Mouse (Mus musculus): ENCODE results near the gene Ak7. TPM values are rescaled to one million over a fixed set of nuclear protein-coding genes. Genes with fewer than 3 reads are reported as not detected.

Ak7 gene
- polyA plus RNA-seq, 1 experiment from 2014 or later, result 0.18 TPM

DNA sequence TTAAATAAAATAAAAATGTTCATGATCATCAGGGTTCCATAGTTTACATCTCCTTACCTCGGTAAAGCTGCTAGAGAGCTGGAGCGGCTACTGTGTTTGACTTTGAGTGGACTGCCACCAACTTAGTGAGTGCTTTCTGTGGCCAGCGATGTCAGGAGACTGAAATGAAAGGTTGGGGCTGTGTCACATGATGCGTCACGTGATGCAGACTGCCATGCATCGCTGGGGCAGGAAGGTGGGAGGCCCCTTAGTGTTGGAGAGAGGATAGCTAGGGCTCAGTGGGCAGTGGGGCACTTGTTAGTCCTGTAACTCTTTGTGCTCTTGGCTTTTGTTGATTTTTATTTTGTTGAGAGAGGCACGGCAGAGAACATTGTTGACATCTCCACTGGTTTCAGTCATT, 9.9 kb upstream of the Ak7 start:
- H3K9ac ChIP-seq (ENCODE audit: low read depth, low read length), result no peak overlapping the region
- 82% methylated on average over 7 of the region's 7 CpGs for WGBS
- H3K4me2 ChIP-seq (replicated peaks; ENCODE audit: low read depth), result no peak overlapping the region
- H3K36me3 ChIP-seq (ENCODE audit: control insufficient read depth, insufficient read depth), result peaks cover 13% of the 10 kb centered on the region
- TF ChIP-seq CTCF (IDR thresholded peaks at IDR 0.05; ENCODE audit: low read depth), result no peak
- H3K4me1 ChIP-seq (replicated peaks; ENCODE audit: control insufficient read depth, insufficient read depth, low read length), result no peaks in the 10 kb centered on the region
- no peak overlapping the region for H3K27ac ChIP-seq (ENCODE audit: low read depth, low read length)
- no peak for ATAC-seq
- H3K27me3 ChIP-seq (replicated peaks; ENCODE audit: control insufficient read depth, insufficient read depth, low read length), result no peaks in the 10 kb centered on the region
- no peak overlapping the region for H3K4me3 ChIP-seq (ENCODE audit: low read depth, low read length)
- H3K9me3 ChIP-seq (ENCODE audit: control insufficient read depth), result no peaks in the 10 kb centered on the region

- no peak overlapping the region for H3K4me3 ChIP-seq (ENCODE audit: low read depth, low read length)
- H3K4me2 ChIP-seq (replicated peaks; ENCODE audit: low read depth), result no peak overlapping the region
- H3K9ac ChIP-seq (ENCODE audit: low read depth, low read length), result no peak overlapping the region
- 93% methylated on average over 8 of the region's 8 CpGs for WGBS
- peaks cover 22% of the 10 kb centered on the region for H3K36me3 ChIP-seq (ENCODE audit: control insufficient read depth, insufficient read depth)
- ATAC-seq, result no peak
- H3K4me1 ChIP-seq (replicated peaks; ENCODE audit: control insufficient read depth, insufficient read depth, low read length), result no peaks in the 10 kb centered on the region
- H3K27ac ChIP-seq (ENCODE audit: low read depth, low read length), result no peak overlapping the region
- TF ChIP-seq CTCF (IDR thresholded peaks at IDR 0.05; ENCODE audit: low read depth), result no peak
- H3K27me3 ChIP-seq (replicated peaks; ENCODE audit: control insufficient read depth, insufficient read depth, low read length), result no peaks in the 10 kb centered on the region
- H3K9me3 ChIP-seq (ENCODE audit: control insufficient read depth), result no peaks in the 10 kb centered on the region
Observed at GRCm38 (mm10) chr12:105697104-105697780, 8.5 kb upstream of the Ak7 start.

DNA sequence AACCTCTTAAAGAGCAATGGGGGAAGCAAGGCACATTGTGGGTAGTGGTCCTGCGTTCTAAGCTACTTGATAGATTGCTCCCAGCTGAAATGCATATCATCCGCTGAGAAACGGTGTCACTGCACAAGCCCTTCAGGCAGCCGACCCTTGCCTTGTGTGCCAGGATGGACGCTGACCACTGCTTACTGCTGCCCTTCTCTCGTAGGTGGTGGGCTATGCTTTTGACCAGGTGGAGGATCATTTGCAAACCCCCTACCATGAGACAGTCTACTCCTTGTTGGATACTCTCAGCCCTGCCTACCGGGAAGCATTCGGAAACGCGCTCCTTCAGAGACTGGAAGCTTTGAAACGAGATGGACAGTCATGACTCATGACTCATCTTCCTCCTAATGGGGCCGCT, 5.3 kb upstream of the Ak7 start:
- H3K4me3 ChIP-seq (ENCODE audit: low read depth, low read length), result no peak overlapping the region
- no peaks in the 10 kb centered on the region for H3K27me3 ChIP-seq (replicated peaks; ENCODE audit: control insufficient read depth, insufficient read depth, low read length)
- TF ChIP-seq CTCF (IDR thresholded peaks at IDR 0.05; ENCODE audit: low read depth), result no peak
- peaks cover 22% of the 10 kb centered on the region for H3K36me3 ChIP-seq (ENCODE audit: control insufficient read depth, insufficient read depth)
- no peak overlapping the region for H3K9ac ChIP-seq (ENCODE audit: low read depth, low read length)
- WGBS, result 93% methylated on average over 12 of the region's 12 CpGs
- peaks cover 3% of the 10 kb centered on the region for H3K4me1 ChIP-seq (replicated peaks; ENCODE audit: control insufficient read depth, insufficient read depth, low read length)
- H3K27ac ChIP-seq (ENCODE audit: low read depth, low read length), result no peak overlapping the region
- ATAC-seq, result no peak
- no peaks in the 10 kb centered on the region for H3K9me3 ChIP-seq (ENCODE audit: control insufficient read depth)
- no peak overlapping the region for H3K4me2 ChIP-seq (replicated peaks; ENCODE audit: low read depth)

GRCm38 (mm10) chr12:105718616-105719015, 12.8 kb downstream of the Ak7 start:
- Histone ChIP-seq H3K27me3 (replicated peaks; ENCODE audit: control insufficient read depth, insufficient read depth, low read length) (no peaks in the 10 kb centered on the region), H3K36me3 (ENCODE audit: control insufficient read depth, insufficient read depth) (no peaks in the 10 kb centered on the region), H3K9ac (ENCODE audit: low read depth, low read length) (no peak overlapping the region), H3K4me2 (replicated peaks; ENCODE audit: low read depth) (0 out of 2 replicates have a peak overlapping the region, but pooled peaks have one; percentile 13), H3K4me1 (replicated peaks; ENCODE audit: control insufficient read depth, insufficient read depth, low read length) (no peaks in the 10 kb centered on the region), H3K27ac (ENCODE audit: low read depth, low read length) (no peak overlapping the region), H3K9me3 (ENCODE audit: control insufficient read depth) (no peaks in the 10 kb centered on the region), H3K4me3 (ENCODE audit: low read depth, low read length) (no peak overlapping the region)
- ATAC-seq, result no peak
- no peak for TF ChIP-seq CTCF (IDR thresholded peaks at IDR 0.05; ENCODE audit: low read depth)
- WGBS, result 61% methylated on average over 17 of the region's 17 CpGs

- Histone ChIP-seq H3K4me2 (replicated peaks; ENCODE audit: low read depth) (no peak overlapping the region), H3K27me3 (replicated peaks; ENCODE audit: control insufficient read depth, insufficient read depth, low read length) (no peaks in the 10 kb centered on the region), H3K9me3 (ENCODE audit: control insufficient read depth) (no peaks in the 10 kb centered on the region), H3K4me1 (replicated peaks; ENCODE audit: control insufficient read depth, insufficient read depth, low read length) (no peaks in the 10 kb centered on the region), H3K4me3 (ENCODE audit: low read depth, low read length) (no peak overlapping the region), H3K36me3 (ENCODE audit: control insufficient read depth, insufficient read depth) (no peaks in the 10 kb centered on the region), H3K27ac (ENCODE audit: low read depth, low read length) (no peak overlapping the region), H3K9ac (ENCODE audit: low read depth, low read length) (no peak overlapping the region)
- ATAC-seq, result no peak
- 75% methylated on average over 3 of the region's 3 CpGs for WGBS
- no peak for TF ChIP-seq CTCF (IDR thresholded peaks at IDR 0.05; ENCODE audit: low read depth)
Observed at GRCm38 (mm10) chr12:105720196-105720595, 14.4 kb downstream of the Ak7 start.

- Histone ChIP-seq H3K9me3 (ENCODE audit: control insufficient read depth) (no peaks in the 10 kb centered on the region), H3K36me3 (ENCODE audit: control insufficient read depth, insufficient read depth) (no peaks in the 10 kb centered on the region), H3K4me1 (replicated peaks; ENCODE audit: control insufficient read depth, insufficient read depth, low read length) (no peaks in the 10 kb centered on the region), H3K4me2 (replicated peaks; ENCODE audit: low read depth) (no peak overlapping the region), H3K27ac (ENCODE audit: low read depth, low read length) (no peak overlapping the region), H3K27me3 (replicated peaks; ENCODE audit: control insufficient read depth, insufficient read depth, low read length) (no peaks in the 10 kb centered on the region), H3K4me3 (ENCODE audit: low read depth, low read length) (no peak overlapping the region), H3K9ac (ENCODE audit: low read depth, low read length) (no peak overlapping the region)
- no peak for ATAC-seq
- 67% methylated on average over 14 of the region's 14 CpGs for WGBS
- no peak for TF ChIP-seq CTCF (IDR thresholded peaks at IDR 0.05; ENCODE audit: low read depth)
Observed at GRCm38 (mm10) chr12:105721452-105722132, 15.8 kb downstream of the Ak7 start.
